Mouse (Mus musculus): ENCODE results near the gene Rbm38.

Rbm38 gene

DNA sequence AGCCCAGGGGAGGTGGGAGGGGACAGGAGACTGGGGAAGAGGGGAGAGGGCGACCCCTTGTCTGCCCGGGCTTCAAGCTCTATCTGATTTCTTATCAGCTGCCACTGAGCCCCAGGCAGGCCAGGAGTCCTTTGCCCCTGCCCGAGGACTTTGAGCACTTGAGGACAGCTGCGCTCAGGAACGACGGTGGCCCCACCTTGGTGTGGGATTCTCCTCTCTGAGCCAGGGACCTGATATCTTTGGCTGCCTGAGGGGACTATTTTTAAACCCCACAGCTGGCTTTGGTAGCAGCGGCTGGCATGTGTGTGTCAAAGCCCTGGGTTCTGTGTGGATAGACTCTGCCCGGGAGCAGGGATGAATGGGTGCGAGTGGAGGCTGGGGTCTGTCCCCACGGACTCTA, 37.3 kb downstream of the Rbm38 start:
- DNase-seq (ENCODE audit: low read depth, low spot score) = no peak

DNA sequence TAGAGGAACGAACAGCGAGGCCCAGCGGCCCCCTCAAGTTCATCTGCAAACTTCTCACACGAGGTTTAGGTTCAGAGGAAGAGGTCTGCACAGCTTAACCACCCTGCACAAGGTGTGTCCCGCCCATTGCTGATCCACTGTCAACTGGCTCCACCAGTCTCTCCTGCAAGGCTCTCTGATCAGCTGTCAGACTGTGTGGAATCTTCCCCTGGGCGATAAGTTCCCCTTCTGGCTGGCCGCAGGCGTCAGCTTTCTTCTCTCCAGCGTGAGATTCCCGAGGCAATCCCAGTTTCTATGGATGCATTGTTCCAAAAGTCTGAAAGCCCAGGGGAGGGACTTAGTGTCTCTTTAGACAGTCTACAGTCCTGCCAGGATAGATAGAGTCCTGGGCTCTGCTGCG, 38.0 kb downstream of the Rbm38 start:
- no peak for DNase-seq (ENCODE audit: low read depth, low spot score)

DNA sequence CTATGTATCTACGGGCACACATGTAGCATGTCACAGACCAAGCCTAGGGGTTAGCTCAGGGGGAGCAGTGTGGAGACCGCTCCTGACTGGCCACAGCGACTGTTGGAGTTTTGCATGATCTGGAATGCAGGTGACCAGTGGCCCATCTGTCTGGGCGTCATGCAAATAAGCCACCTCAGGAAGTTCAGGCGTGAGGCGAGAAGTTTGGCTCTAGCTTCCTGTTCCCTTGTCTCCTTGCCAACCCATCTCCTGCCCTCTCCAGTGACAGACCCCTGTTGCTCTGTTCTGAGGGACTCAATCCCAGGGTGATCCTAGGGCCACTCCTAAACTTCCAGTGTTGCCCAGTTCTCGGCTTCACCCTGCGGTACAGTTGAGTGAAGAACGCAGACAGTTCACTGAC, 40.2 kb downstream of the Rbm38 start:
- no peak for DNase-seq (ENCODE audit: low read depth, low spot score)

DNA sequence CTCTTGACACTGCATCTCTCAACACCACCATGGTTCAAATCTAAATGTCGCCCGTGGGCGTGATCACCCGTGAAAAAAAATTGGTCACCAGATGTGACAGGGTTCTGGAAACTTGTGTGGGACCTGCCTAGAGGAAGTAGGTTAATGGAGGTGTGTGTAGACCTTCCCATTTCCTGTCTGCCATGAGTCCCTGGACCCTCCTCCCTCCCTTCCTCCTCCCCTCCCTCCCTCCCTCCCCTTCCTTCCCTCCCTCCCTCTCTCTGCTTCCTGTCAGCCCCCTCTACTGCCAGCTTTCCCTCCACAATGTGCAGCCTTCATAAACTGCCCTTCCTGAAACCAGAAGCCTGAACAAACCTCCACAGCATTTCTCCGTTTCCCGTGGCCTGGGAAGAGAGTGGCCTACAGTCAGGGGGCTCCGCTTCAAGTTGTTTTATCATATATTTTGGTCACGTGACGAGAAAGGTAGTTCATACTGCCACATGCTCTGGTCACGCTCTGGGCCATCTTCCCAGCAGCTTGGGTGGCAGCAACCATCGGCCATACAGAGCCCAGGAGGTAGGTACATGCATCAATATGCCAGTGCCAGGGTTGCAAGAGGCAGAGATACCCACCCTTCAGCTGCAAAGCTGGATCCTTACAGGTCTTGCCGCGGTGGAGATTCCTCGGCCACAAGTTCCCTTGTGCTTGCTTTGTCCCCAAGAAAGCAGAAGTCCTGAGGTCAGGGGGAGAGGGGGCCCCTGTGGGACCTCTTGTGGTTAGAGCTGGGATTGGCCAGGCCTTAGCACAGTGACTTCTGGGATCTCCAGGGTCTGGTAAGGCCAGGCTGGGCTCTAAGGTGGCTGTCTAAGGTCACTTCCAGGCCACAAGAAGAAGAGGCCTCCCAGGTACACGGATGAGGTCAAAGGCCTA, 41.4 kb downstream of the Rbm38 start:
- no peak for DNase-seq (ENCODE audit: low read depth, low spot score)

DNA sequence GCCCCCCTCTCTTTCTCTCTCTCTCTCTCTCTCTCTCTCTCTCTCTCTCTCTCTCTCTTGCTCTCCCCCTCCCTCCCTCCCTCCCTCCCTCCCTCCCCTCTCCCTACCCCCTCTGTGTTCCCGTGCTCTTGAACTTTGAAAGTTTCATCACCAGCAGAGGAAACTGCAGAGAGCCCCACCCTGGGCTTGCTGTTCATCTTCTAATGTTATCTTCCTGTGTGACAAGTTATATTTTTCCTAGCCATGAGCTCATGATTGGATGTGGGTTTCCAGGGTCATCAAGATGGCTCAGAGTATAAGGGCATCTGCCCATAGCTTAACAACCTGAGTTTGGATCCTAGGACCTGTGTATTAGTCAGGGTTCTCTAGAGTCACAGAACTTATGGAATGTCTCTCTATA, 42.9 kb downstream of the Rbm38 start:
- no peak for DNase-seq (ENCODE audit: low read depth, low spot score)

DNA sequence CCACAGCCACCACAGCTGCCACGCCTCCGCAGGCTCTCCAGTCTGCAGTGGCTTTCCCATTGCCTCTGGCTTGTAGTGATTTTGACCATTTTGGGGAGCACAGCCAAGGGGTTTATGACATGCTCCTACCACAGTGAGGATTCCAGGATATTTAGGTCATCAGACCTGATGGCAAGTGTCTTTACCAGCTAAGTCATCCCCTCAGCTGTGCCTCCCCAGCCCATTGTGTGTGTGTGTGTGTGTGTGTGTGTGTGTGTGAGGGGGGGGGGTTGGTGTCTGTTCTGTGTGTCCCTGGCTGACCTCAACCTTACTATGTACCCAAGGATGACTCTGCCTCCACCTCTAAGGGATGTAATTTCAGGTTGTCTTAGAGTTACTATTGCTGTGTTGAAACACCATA, 44.6 kb downstream of the Rbm38 start:
- no peak for DNase-seq (ENCODE audit: low read depth, low spot score)

DNA sequence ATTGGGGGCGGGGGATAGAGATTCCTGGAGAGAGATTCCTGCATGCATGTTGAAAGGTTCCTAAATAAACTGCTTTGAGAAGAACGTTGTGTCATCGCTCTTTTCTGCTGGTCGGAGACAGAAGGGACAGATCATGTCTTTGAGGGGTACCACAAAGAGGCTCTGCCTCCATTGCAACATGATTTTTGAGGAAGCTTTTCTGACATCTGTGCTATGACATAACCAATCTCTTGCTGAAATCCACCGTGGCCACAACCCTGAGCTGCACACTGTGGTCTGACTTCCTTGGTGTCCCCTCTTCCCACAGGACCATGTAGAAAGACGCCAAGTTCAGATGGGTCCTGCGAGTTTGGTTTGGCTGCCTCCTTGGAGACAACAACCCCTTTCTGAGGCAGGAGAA, 52.6 kb downstream of the Rbm38 start:
- no peak for DNase-seq (ENCODE audit: low read depth, low spot score)

DNA sequence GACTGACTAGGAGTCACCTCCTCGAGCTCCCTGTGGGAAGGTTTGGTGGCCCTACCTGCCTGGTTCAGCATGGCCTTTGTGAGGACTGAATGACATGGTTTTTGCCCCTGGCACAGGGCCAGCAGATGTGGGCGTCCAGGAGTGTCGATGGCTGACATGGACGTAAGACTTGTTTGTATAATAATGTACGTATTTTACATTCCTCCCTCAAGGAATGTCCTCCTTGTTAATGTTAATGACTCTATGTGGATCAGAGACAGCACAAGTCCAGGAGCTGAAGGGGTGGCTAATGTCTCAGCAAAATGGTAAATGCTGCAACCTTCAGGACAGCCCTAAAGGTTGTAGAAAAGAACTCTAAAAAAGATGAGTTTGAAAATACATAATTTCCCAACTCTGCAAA, 53.4 kb downstream of the Rbm38 start:
- DNase-seq (ENCODE audit: low read depth, low spot score) = no peak

DNA sequence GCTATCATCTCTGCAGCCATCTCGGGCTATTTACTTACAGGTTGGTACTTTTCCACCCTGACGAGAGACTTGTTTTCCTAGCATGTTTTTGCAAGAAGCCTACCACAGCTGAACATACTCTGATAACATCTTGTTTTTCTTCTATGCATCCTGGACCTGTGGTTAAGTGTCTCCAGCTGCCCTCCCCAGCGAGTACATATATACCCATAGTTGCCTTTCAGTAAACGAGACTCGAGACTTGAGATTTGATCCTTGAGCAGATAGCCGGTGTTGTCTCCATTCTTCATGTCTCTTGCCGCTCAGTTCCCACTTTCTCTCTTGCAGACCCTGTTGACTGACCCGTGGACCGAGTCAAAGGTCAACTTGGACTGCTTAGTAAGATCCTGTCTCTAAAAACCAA, 56.6 kb downstream of the Rbm38 start:
- DNase-seq (ENCODE audit: low read depth, low spot score) = no peak

DNA sequence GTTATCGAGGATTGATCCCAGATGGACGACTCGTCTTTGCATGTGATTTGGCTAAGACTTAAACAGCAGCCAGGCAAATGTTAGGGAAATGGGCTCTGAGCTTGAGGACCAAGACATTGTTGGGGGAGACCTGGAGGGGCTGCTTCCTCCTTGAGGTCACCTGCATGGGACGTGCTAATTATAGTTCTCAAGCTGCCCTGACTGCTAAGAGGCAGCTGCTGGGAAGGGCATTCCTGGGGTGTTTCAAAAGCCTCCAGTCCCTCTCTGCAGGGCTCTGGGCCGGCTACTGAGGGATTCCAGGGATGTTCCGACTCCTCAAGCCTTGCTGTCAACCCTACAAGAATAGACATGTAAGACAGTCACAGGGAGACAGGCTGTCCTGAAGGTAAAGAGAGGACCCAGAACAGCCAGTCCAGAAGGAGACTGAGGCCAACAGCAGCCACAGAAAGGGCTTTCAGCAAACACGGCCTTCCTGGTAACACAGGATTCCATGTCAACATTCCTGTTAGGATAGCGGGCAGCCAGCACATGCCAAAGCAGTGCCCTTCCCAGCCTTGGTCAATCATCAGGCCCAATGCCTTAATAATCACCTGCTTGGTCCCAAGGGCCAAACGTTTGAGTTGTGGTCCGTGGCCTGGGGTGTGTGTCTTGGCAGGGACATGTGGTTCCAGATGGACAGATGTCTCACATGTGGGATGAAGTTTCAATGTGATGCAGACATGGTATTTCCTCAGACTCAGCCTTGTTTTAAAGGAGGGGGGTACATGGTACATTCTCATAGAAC, 59.7 kb downstream of the Rbm38 start:
- DNase-seq (ENCODE audit: low read depth, low spot score) = no peak

DNA sequence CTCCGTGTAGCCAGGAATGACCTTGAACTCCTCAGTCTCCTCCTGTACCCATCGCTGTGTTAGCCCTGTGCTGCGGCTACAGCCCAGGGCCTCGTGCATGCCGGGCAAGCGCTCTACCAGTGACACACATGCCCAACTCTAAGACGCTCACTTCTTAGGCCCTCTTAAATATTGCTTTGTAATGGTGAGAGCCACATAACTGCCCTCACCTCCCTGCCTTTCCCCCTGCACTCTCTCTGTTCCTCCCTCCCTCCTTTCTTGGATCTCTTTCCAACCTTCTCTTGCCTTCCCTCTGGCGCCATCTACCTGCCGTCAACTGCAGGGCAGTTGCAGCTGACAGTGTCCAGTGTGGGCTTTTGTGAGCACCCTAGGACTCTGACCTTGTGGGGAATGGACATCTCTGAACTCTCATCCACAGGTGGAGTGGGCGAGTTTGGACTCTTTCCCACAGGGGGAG, 60.5 kb downstream of the Rbm38 start:
- DNase-seq (ENCODE audit: low read depth, low spot score) = peak; percentile 20

DNA sequence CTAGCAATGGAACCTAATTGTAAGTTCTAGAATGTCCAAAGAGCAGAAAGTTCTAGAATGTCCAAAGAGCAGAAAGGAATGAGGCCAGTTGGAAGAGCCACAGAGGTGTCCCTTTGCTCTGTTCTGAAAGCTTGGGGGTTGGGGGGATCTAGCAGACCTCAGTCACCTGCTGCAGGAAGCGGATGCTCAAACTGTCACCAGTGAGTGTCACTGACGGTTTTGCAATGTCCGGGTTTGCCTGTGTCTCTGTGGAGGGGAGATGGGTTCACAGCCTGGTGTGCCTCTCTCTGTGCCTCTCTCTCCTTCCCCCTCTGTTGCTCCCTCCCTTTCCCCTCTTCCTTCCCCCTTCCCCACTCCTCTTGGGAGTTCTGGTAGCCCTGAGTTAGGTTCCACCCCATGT, 62.4 kb downstream of the Rbm38 start:
- DNase-seq (ENCODE audit: low read depth, low spot score) = no peak

DNA sequence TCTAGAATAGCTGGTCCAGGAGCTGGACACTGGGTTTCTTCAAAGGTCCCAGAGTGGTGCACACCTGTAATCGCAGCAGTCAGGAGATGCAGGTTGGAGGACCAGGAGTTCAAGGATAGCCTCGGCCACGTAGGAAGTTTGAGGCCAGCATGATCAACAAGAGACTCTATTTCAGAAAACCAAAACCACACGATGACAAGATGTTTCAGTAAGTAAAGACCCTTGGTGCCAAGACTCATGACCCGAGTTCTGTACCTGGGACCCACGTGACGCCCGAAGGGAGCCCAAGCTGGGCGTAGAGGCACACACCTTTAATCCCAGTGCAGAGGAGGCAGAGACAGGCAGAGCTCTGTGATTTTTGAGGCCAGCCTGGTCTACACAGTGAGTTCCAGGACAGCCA, 62.8 kb downstream of the Rbm38 start:
- no peak for DNase-seq (ENCODE audit: low read depth, low spot score)

DNA sequence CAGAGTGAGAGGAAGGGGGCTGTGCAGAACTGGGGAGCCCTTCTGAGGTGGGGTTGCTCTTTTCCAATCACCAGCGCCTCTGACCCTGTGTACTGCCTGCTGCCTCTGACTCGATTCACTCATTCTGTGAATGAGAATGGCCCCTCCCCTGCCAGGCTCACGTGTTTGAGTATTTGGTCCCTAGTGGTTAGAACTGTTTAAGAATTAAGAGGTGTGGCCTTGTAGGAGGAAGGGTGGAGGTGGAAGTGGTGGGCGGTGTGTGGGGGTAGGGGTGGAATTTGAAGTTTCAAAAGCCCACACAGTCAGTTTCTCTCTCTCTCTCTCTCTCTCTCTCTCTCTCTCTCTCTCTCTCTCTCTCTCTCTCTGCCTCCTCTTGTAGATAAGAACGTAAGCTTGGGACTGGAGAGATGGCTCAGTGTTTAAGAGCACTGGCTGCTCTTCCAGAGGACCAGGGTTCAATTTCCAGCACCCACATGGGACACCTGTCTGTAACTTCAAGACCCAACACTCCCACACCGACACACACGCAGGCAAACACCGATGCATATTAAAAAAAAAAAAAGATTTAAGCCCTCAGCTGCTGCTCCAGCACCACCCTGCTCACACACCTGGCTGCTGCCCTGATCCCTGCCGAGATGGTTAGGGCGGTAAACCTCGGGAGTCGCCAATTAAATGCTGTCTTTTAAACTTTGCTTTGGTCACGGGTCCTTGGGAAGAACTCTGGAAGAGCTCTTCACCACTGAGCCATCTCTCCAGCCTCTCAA, 63.6 kb downstream of the Rbm38 start:
- no peak for DNase-seq (ENCODE audit: low read depth, low spot score)

All from brain, embryonic 18.5 days (tissue).